Mouse (Mus musculus): ENCODE data around the gene Olfr482. TPM values are rescaled to one million over a fixed set of nuclear protein-coding genes. Genes with fewer than 3 reads are reported as not detected.

Gene Olfr482
- not detected in 2 replicates for polyA plus RNA-seq (2016; fragmentation: Nextera tagmentation; extraction: Ambion mirVana)

- Histone ChIP-seq H3K36me3 (no peaks in the 10 kb centered on the region), H3K4me3 (no peak within 1 kb of the TSS), H3K27ac (no peak within 1 kb of the TSS), H3K27me3 (ENCODE audit: insufficient read depth, poor library complexity, severe bottlenecking) (no peaks in the 10 kb centered on the region), H3K9me3 (no peaks in the 10 kb centered on the region), H3K4me1 (no peaks in the 10 kb centered on the region)
- 69% methylated on average over 1 of the region's 1 CpGs for WGBS
- no peak for DNase-seq (ENCODE audit: low spot score)
Measured at GRCm38 (mm10) chr7:108097486-108097885, at the start of gene Olfr482. Olfr482 (minus strand) TSS chr7:108097586.

GRCm38 (mm10) chr7:108127349-108127748 is 30.0 kb upstream of the Olfr482 start, which contains the start of gene Olfr484:
Olfr484 (minus strand) TSS chr7:108127449.
- Histone ChIP-seq H3K4me1 (no peaks in the 10 kb centered on the region), H3K4me3 (no peak within 1 kb of the TSS), H3K27ac (no peak within 1 kb of the TSS), H3K36me3 (no peaks in the 10 kb centered on the region), H3K27me3 (ENCODE audit: insufficient read depth, poor library complexity, severe bottlenecking) (no peaks in the 10 kb centered on the region), H3K9me3 (no peaks in the 10 kb centered on the region)
- no peak for DNase-seq (ENCODE audit: low spot score)

DNA sequence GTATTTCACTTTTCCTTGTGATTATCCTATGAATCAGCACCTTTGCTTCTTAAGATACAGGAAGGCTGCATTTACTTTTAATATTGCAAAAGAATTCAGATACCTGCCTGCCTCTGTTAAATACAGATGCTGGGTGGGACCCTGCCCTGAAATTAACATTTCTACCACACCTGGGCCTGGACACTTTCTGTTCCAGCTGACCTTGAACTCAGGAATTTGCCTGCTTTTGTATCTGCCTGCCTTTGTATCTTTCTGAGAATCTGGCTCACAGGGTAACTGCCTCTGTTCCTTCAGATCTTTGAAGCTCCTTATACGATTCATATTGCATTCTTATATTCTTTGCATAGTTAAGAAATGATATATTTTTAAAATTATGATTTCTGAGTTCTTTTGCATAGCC is 24.0 kb upstream of the Olfr482 start:
- Histone ChIP-seq H3K9me3 (no peaks in the 10 kb centered on the region), H3K4me1 (no peaks in the 10 kb centered on the region), H3K36me3 (no peaks in the 10 kb centered on the region), H3K4me3 (no peak overlapping the region), H3K27ac (no peak overlapping the region), H3K27me3 (ENCODE audit: insufficient read depth, poor library complexity, severe bottlenecking) (no peaks in the 10 kb centered on the region)
- DNase-seq (ENCODE audit: low spot score), result no peak
- WGBS, result 58% methylated on average over 1 of the region's 1 CpGs

DNA sequence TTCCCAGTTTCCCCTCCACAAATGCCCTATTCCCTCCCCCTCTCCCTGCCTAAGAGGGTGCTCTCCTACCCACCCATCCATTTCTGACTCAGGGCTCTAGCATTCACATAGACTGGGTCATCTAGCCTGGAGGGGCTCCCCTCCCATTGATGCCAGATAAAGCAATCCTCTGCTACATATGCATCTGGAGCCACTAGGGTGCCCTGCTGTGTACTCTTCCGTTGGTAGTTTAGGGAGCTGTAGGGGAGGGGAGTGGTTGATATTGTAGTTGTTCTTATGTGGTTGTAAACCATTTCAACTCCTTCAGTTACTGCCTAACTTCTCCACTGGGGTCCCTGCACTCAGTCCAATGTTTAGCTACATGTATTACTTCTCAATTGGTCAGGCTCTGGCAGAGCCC is 23.3 kb upstream of the Olfr482 start:
- H3K27me3 ChIP-seq (ENCODE audit: insufficient read depth, poor library complexity, severe bottlenecking), result no peaks in the 10 kb centered on the region
- H3K4me3 ChIP-seq, result no peak overlapping the region
- DNase-seq (ENCODE audit: low spot score), result no peak
- no peaks in the 10 kb centered on the region for H3K9me3 ChIP-seq
- no peaks in the 10 kb centered on the region for H3K36me3 ChIP-seq
- no peak overlapping the region for H3K27ac ChIP-seq
- H3K4me1 ChIP-seq, result no peaks in the 10 kb centered on the region
- 9% methylated on average over 1 of the region's 1 CpGs for WGBS

- Histone ChIP-seq H3K36me3 (no peaks in the 10 kb centered on the region), H3K27ac (no peak within 1 kb of the TSS), H3K4me3 (no peak within 1 kb of the TSS), H3K4me1 (no peaks in the 10 kb centered on the region), H3K9me3 (no peaks in the 10 kb centered on the region), H3K27me3 (ENCODE audit: insufficient read depth, poor library complexity, severe bottlenecking) (no peaks in the 10 kb centered on the region)
- WGBS, result 79% methylated on average over 1 of the region's 1 CpGs
- DNase-seq (ENCODE audit: low spot score), result no peak
Measured at GRCm38 (mm10) chr7:108100549-108100948, 3.2 kb upstream of the Olfr482 start, which contains the start of gene Olfr483. Olfr483 (plus strand) TSS chr7:108100849.

DNA sequence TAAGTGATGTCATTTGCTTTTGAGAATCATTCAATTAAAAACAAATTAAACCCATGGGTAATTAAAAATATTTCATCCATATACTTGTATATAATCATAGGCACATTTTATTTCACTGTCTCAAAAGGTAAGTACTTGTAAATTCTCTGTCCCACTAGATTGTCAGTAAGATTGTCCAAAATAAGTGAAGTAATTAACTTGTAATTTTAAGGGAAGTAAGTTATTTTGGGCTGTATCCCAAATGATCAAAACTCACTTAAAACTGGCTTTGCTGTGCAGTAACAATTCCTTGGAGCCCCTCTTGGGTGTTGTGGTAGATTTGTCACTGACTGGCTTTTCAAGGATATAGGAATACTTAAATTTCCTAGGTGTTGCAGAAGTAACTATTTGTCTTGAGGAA is 17.8 kb downstream of the Olfr482 start, which contains the start of gene Olfr481:
Gene Olfr481, plus strand, starts transcription at position 301 of the 400 bp plus-strand sequence.
- DNase-seq (ENCODE audit: low spot score), result no peak
- Histone ChIP-seq H3K4me1 (no peaks in the 10 kb centered on the region), H3K36me3 (no peaks in the 10 kb centered on the region), H3K27ac (no peak within 1 kb of the TSS), H3K27me3 (ENCODE audit: insufficient read depth, poor library complexity, severe bottlenecking) (no peaks in the 10 kb centered on the region), H3K9me3 (no peaks in the 10 kb centered on the region), H3K4me3 (no peak within 1 kb of the TSS)

- H3K36me3 ChIP-seq, result no peaks in the 10 kb centered on the region
- H3K27ac ChIP-seq, result no peak within 1 kb of the TSS
- WGBS, result 78% methylated on average over 1 of the region's 1 CpGs
- no peaks in the 10 kb centered on the region for H3K4me1 ChIP-seq
- H3K9me3 ChIP-seq, result peaks cover 2% of the 10 kb centered on the region; the same call in 1 of the 2 replicates
- H3K4me3 ChIP-seq, result no peak within 1 kb of the TSS
- H3K27me3 ChIP-seq (ENCODE audit: insufficient read depth, poor library complexity, severe bottlenecking), result no peaks in the 10 kb centered on the region
- DNase-seq (ENCODE audit: low spot score), result no peak
Measured at GRCm38 (mm10) chr7:108067246-108067645, 30.1 kb downstream of the Olfr482 start, which contains the start of gene Olfr480. Olfr480 (minus strand) TSS chr7:108067346.

- DNase-seq (ENCODE audit: low spot score), result no peak
- Histone ChIP-seq H3K4me1 (no peaks in the 10 kb centered on the region), H3K27ac (no peak within 1 kb of the TSS), H3K27me3 (ENCODE audit: insufficient read depth, poor library complexity, severe bottlenecking) (no peaks in the 10 kb centered on the region), H3K9me3 (no peaks in the 10 kb centered on the region), H3K4me3 (no peak within 1 kb of the TSS), H3K36me3 (no peaks in the 10 kb centered on the region)
- WGBS, result 80% methylated on average over 2 of the region's 2 CpGs
Measured at GRCm38 (mm10) chr7:108050393-108050792, 47.0 kb downstream of the Olfr482 start, which contains the start of gene Olfr479. Olfr479 (plus strand) TSS chr7:108050693.

Other genes with a start within 250 kb of the Olfr482 start
- gene Olfr472, start 199.7 kb downstream of the Olfr482 start, polyA plus RNA-seq (2016; fragmentation: Nextera tagmentation; extraction: Ambion mirVana), result 0.03 TPM in 1 of 2 replicates, not detected in the other
- gene Olfr473, start 167.1 kb downstream of the Olfr482 start, polyA plus RNA-seq (2016; fragmentation: Nextera tagmentation; extraction: Ambion mirVana), result not detected in 2 replicates
- gene Olfr474, start 142.9 kb downstream of the Olfr482 start, polyA plus RNA-seq (2016; fragmentation: Nextera tagmentation; extraction: Ambion mirVana), result not detected in 2 replicates
- gene Olfr476, start 132.8 kb downstream of the Olfr482 start, polyA plus RNA-seq (2016; fragmentation: Nextera tagmentation; extraction: Ambion mirVana), result not detected in 2 replicates
- gene Olfr477, start 110.9 kb downstream of the Olfr482 start, polyA plus RNA-seq (2016; fragmentation: Nextera tagmentation; extraction: Ambion mirVana), result not detected in 2 replicates
- not detected in 2 replicates for gene Olfr478, start 63.6 kb downstream of the Olfr482 start, polyA plus RNA-seq (2016; fragmentation: Nextera tagmentation; extraction: Ambion mirVana)
- not detected in 2 replicates for gene Olfr479, start 46.9 kb downstream of the Olfr482 start, polyA plus RNA-seq (2016; fragmentation: Nextera tagmentation; extraction: Ambion mirVana)
- not detected in 2 replicates for gene Olfr480, start 30.2 kb downstream of the Olfr482 start, polyA plus RNA-seq (2016; fragmentation: Nextera tagmentation; extraction: Ambion mirVana)
- gene Olfr481, start 17.7 kb downstream of the Olfr482 start, polyA plus RNA-seq (2016; fragmentation: Nextera tagmentation; extraction: Ambion mirVana), result not detected in 2 replicates
- gene Olfr483, start 3.3 kb upstream of the Olfr482 start, polyA plus RNA-seq (2016; fragmentation: Nextera tagmentation; extraction: Ambion mirVana), result not detected in 2 replicates
- gene Olfr484, start 29.9 kb upstream of the Olfr482 start, polyA plus RNA-seq (2016; fragmentation: Nextera tagmentation; extraction: Ambion mirVana), result not detected in 2 replicates
- gene Olfr485, start 62.3 kb upstream of the Olfr482 start, polyA plus RNA-seq (2016; fragmentation: Nextera tagmentation; extraction: Ambion mirVana), result not detected in 2 replicates
- gene Olfr486, start 75.2 kb upstream of the Olfr482 start, polyA plus RNA-seq (2016; fragmentation: Nextera tagmentation; extraction: Ambion mirVana), result not detected in 2 replicates
- not detected in 2 replicates for gene Olfr487, start 117.0 kb upstream of the Olfr482 start, polyA plus RNA-seq (2016; fragmentation: Nextera tagmentation; extraction: Ambion mirVana)
- gene Olfr488, start 160.8 kb upstream of the Olfr482 start, polyA plus RNA-seq (2016; fragmentation: Nextera tagmentation; extraction: Ambion mirVana), result not detected in 2 replicates
- not detected in 2 replicates for gene Olfr490, start 191.3 kb upstream of the Olfr482 start, polyA plus RNA-seq (2016; fragmentation: Nextera tagmentation; extraction: Ambion mirVana)
- gene Olfr491, start 215.9 kb upstream of the Olfr482 start, polyA plus RNA-seq (2016; fragmentation: Nextera tagmentation; extraction: Ambion mirVana), result not detected in 2 replicates
- not detected in 2 replicates for gene Olfr492, start 226.1 kb upstream of the Olfr482 start, polyA plus RNA-seq (2016; fragmentation: Nextera tagmentation; extraction: Ambion mirVana)
- not detected in 2 replicates for gene Olfr493, start 249.4 kb upstream of the Olfr482 start, polyA plus RNA-seq (2016; fragmentation: Nextera tagmentation; extraction: Ambion mirVana)